Mouse (Mus musculus): ENCODE measurements at regions not wholly inside any gene's neighbourhood (a gene's known extent, or its start where the extent isn't known, plus 50 kb on each side); places are given as distances from the start of the nearest gene placed in this dataset.

DNA sequence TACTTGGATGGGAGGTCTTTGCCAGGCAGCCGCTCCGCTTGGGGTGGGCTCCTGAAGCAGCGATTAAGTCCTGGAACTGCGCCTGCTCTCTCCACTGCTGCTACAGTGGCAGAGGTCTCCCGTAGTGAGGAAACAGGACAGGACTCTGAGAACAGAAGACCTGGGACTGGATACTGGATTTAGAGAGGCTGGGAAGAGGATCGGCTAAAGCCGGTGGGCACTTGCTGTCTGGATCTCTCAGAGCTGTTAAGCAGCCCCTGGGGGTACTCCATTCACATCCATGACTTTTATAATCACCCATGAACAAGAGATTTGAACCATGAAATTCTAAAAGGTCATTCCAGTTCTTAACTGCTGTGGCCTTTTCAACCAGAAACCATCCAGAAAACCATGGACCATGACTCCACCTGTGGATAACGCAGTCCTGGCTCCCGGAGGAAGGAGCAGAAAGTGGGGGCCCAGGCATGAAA lies 135.4 kb upstream of the Kctd3 start:
- TF ChIP-seq CTCF (IDR thresholded peaks at IDR 0.05): no peak
- no peak for TF ChIP-seq POLR2A (IDR thresholded peaks at IDR 0.05; ENCODE audit: insufficient read depth, low read depth, low read length)
